Mouse (Mus musculus): ENCODE results near the gene Ankrd33.

Gene Ankrd33

GRCm38 (mm10) chr15:101144779-101145178 lies 29.2 kb downstream of the Ankrd33 start:
- no peak for ATAC-seq (ENCODE audit: insufficient number of reproducible peaks, low FRiP score, low TSS enrichment)

- peak; percentile 98 for ATAC-seq (ENCODE audit: insufficient number of reproducible peaks, low FRiP score, low TSS enrichment)
These were observed 30.0 kb downstream of the Ankrd33 start for GRCm38 (mm10) chr15:101145424-101146099.

GRCm38 (mm10) chr15:101146100-101146965 lies 30.8 kb downstream of the Ankrd33 start:
- no peak for ATAC-seq (ENCODE audit: insufficient number of reproducible peaks, low FRiP score, low TSS enrichment)

GRCm38 (mm10) chr15:101147115-101147909 lies 31.8 kb downstream of the Ankrd33 start:
- no peak for ATAC-seq (ENCODE audit: insufficient number of reproducible peaks, low FRiP score, low TSS enrichment)

GRCm38 (mm10) chr15:101147910-101148273 lies 32.3 kb downstream of the Ankrd33 start:
- no peak for ATAC-seq (ENCODE audit: insufficient number of reproducible peaks, low FRiP score, low TSS enrichment)

- no peak for ATAC-seq (ENCODE audit: insufficient number of reproducible peaks, low FRiP score, low TSS enrichment)
These were observed 33.0 kb downstream of the Ankrd33 start for GRCm38 (mm10) chr15:101148604-101149003.

- no peak for ATAC-seq (ENCODE audit: insufficient number of reproducible peaks, low FRiP score, low TSS enrichment)
These were observed 36.1 kb downstream of the Ankrd33 start for GRCm38 (mm10) chr15:101151409-101152261.

- no peak for ATAC-seq (ENCODE audit: insufficient number of reproducible peaks, low FRiP score, low TSS enrichment)
These were observed 39.4 kb downstream of the Ankrd33 start for GRCm38 (mm10) chr15:101154700-101155616.

- no peak for ATAC-seq (ENCODE audit: insufficient number of reproducible peaks, low FRiP score, low TSS enrichment)
These were observed 44.6 kb downstream of the Ankrd33 start for GRCm38 (mm10) chr15:101160128-101160527.

- no peak for ATAC-seq (ENCODE audit: insufficient number of reproducible peaks, low FRiP score, low TSS enrichment)
These were observed 45.0 kb downstream of the Ankrd33 start for GRCm38 (mm10) chr15:101160591-101160990.

GRCm38 (mm10) chr15:101161534-101161933 lies 46.0 kb downstream of the Ankrd33 start:
- ATAC-seq (ENCODE audit: insufficient number of reproducible peaks, low FRiP score, low TSS enrichment): no peak

GRCm38 (mm10) chr15:101163056-101163458 lies 47.5 kb downstream of the Ankrd33 start:
- no peak for ATAC-seq (ENCODE audit: insufficient number of reproducible peaks, low FRiP score, low TSS enrichment)

GRCm38 (mm10) chr15:101163854-101164253 lies 48.3 kb downstream of the Ankrd33 start:
- no peak for ATAC-seq (ENCODE audit: insufficient number of reproducible peaks, low FRiP score, low TSS enrichment)

- ATAC-seq (ENCODE audit: insufficient number of reproducible peaks, low FRiP score, low TSS enrichment): no peak
These were observed 48.7 kb downstream of the Ankrd33 start for GRCm38 (mm10) chr15:101164291-101164690.

GRCm38 (mm10) chr15:101165658-101166437 lies 50.3 kb downstream of the Ankrd33 start:
- peak; percentile 43; the same call in 1 of the 2 replicates for ATAC-seq (ENCODE audit: insufficient number of reproducible peaks, low FRiP score, low TSS enrichment)

- ATAC-seq (ENCODE audit: insufficient number of reproducible peaks, low FRiP score, low TSS enrichment): no peak
These were observed 52.0 kb downstream of the Ankrd33 start for GRCm38 (mm10) chr15:101167553-101167952.
